Mouse (Mus musculus): ENCODE data around the gene Diablo.

- TF ChIP-seq POLR2A (IDR thresholded peaks at IDR 0.05; ENCODE audit: low read depth, low read length) (no peak), CTCF (conservative IDR thresholded peaks at IDR 0.05; ENCODE audit: insufficient read depth, insufficient read length, low read depth, low read length) (no peak)
These were observed 4.7 kb upstream of the Diablo start for GRCm38 (mm10) chr5:123528641-123529040.

Measured in kidney, adult 2 months (tissue).